Mouse (Mus musculus) embryo, embryonic 11 days (tissue): Measurements from ENCODE around the gene Psme1.

ENCODE experiments used
- DNase-seq: peaks from one replicate; pipeline ENCODE4 v3.0.0-alpha.2; 2015

Gene Psme1

DNA sequence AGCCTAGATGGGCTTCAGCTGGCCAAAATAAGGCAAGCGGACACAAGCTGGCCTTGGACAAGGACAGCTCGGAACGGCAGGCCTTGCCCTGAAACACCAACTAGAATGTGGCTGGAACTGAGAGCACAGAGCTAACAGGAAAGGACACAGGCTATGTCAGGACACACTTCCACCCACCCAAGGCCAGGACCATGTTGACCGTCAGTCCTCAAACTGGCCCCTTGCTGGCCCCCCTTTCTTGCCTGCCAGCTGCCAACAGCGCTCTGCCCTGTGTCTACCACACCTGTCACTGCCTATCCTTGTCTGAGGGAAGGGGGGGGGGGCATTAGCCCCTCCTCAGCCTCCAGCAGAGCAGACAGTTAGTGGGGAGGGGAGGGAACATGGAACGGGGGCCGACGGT lies 2.6 kb upstream of the Psme1 start, which contains the start of gene Fitm1:
TSS of gene Fitm1 (plus strand) at position 316 of the 400 bp plus-strand sequence.
- no peak for DNase-seq

DNA sequence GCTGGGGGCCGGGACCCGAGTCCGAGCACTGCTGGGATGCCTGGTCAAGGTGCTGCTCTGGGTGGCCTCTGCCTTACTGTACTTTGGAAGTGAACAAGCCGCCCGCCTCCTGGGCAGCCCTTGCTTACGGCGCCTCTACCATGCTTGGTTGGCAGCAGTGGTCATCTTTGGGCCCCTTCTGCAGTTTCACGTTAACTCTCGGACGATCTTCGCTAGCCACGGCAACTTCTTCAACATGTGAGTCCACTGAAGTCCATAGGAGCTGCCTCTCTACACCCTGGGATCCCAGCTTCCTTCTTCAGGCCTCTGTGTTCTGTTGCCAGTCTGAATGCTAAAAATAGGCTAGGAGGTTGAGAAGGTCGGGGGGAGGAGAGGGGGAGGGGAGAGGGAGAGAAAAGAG lies 2.2 kb upstream of the Psme1 start:
- DNase-seq = no peak

DNA sequence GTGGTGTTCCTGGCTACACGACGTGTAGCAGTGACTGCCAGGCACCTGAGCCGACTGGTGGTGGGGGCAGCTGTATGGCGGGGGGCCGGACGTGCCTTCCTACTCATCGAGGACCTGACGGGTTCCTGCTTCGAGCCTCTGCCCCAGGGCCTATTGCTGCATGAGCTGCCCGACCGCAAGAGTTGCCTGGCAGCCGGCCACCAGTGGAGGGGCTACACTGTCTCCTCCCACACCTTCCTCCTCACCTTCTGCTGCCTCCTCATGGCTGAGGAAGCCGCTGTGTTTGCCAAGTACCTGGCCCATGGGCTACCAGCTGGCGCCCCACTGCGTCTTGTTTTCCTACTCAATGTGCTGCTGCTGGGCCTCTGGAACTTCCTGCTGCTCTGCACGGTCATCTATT lies 1.5 kb upstream of the Psme1 start:
- no peak for DNase-seq

DNA sequence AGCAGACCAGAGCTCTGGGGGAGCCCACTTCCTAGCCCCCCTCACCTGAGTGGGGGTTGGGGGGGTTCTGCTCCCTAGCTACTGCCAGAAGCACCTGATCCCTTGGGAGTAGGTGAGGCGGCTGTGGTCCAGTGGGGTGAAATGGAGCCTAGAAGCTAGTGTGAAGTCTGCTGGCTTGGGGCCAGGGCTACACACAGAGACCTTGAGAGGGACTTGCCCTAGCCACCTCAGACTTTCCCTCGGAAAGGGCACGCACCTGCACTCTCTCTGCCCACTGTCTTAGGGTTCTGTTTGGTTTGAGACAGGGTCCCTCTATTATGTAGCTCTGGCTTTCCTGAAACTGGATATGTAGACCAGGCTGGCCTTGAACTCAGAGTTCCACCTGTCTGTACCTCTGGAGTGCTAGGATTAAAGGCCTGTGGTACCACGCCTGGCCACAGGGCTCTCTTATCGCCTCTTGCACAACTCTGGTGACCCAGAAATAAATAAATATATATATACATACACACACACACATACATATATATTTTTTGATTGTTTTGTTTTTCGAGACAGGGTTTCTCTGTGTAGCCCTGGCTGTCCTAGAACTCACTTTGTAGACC lies 846 bp downstream of the Psme1 start:
- no peak for DNase-seq

DNA sequence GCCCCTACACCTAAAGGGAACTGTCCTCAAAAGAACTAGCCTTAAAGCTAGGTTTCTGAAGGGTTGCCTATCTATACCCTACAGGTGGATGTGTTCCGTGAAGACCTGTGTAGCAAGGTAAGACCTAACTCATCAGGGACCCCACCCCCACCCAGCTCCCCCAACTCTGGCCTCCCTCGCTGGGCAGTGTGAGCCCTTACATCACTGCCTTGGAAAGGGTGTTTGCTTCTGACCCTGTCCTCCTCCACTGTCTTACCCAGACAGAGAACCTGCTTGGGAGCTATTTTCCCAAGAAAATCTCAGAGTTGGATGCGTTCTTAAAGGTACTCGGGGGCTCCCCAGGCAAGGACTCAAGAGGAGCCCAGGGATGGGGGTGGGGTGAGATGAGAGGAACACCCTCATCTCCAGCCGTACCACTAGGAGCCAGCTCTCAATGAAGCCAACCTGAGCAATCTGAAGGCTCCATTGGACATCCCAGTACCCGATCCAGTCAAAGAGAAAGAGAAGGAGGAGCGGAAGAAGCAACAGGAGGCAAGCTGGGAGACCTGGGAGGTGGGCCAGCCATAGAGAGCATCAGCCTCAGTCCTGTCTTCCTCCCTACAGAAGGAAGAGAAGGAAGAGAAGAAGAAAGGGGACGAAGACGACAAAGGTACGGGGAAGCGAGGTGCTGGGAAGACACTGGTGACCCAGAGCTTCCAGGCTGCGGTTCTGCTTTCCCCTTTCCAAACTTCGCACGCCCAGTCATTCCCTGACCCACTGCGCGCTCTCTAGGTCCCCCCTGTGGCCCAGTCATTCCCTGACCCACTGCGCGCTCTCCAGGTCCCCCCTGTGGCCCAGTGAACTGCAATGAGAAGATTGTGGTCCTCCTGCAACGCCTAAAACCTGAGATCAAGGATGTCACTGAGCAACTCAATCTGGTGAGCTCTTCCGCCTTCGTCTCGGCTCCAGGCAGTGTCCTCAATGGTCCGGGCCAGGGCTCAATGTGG lies 1.9 kb downstream of the Psme1 start:
- no peak for DNase-seq

DNA sequence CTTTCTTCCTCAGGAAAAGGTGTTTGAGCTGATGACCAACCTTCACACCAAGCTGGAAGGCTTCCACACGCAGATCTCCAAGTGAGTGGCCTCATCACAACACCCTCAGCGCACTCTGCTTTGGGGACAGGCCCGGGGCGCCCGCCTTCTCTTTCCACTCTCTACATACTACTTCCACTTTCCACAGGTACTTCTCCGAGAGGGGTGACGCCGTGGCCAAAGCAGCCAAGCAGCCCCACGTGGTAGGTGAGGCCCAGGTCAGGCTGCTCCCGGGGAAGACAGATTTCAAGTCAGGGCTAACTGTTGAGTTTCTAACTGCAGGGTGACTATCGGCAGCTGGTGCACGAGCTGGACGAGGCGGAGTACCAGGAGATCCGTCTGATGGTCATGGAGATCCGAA lies 2.8 kb downstream of the Psme1 start:
- no peak for DNase-seq

DNA sequence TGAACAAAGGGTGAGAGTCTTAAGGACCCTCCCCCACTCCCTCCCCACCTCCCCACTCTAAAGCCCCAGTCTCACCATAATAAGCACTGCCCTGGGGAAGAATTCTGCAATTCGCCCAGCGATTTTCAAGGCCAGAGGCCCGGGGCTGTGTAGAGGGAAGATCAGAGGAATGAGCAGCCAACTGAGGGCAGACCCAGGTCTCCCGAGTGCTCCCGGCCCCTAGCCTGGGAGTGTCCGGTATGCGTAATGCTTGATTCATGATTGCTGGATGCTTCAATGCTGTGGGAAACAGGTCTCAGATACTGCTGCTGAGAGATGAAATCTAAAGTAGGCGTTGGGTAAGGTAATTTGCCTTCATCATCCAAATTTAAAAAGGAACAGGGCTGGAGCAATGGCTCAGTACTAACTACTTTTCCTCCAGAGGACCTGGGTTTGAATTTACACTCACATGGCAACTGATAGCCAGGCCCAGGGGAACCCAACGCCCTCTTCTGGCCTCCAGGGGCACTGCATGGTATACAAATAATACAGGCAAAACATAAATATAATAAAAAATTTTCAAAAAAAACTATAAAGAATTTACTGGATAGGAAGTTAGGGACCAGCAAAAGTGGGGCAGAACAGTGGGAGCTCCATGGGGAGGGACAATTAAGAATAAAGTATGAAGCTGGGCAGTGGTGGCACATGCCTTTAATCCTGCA lies 4.2 kb downstream of the Psme1 start:
- no peak for DNase-seq

DNA sequence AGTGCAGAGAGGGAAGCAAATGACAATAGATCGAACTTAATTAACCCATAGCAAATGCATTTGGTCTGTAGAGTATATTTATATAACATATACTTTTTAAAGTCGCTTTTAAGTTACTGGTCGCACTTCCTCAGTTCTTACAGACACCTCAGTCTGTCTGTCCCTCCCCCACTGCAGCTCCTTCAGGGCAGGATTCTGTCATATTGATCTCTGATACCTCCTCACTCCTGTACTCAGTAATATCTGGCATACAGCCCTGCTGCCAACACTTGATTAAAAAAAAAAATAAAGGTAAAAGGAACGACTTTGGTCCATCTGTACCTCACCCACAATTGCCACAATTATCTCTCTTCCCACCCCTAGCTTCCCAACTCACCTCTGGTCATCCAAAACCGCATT lies 6.4 kb downstream of the Psme1 start:
- no peak for DNase-seq

DNA sequence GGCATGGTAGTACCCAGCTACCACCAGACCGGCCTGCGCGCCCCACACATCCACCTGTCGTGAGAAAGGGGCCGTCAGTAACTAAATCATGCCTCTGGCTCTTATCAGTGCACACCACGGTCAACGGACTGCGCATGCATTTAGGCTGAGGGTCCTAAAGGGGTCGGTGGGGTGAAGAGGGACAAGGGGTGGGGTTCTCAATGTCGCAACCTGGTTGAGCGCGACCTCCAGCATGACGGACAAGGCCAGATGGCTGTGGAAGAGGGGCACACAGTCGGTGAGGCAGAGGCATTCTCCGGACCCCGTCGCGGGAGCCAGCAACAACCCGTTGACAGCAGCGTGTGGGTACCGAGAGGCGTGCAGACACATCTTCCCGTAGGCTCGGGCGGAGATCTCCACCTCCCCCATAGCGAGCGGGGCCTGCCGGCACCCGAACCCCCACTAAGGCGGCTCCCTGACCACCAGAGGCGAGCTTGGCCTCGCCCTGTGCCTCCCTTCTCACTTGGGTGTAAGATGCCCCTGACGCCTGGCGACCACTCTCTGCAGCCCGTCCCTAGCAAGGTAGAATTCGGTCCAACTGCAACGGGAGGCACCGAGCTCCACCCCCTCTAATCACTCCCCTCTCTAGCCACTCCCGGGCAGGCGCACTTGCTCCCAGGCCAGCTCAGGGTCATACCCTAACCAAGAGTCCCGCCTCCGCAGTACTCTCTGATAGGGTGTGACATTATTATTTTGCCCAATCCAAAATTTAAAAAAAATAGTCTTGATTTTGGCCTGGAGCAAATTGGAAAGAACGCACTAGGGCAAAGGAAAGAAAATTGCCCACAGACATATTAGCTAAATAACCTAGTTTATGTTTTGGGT lies 7.0 kb downstream of the Psme1 start, which contains the start of gene Emc9:
TSS of gene Emc9 (minus strand) at position 601 of the 864 bp plus-strand sequence.
- DNase-seq = peak; percentile 79

DNA sequence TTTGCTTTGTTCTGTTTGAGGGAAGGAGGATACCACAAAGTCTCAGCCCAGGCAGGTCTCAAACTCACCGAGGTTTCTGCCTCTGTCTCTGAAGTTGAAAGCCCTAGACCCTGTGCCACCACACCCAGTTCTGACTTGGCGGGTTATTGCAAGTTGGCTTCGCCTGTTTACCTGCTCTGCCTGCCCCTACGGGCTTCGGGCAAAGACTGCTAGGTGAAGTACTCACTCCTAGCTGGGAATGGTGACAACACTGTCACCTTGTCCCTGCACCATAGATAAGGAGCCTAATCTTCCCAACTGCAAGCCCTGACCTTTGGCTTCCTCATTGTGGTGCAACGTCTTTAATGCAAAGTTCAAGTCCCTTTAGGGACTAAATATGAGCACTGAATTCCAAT lies 7.6 kb downstream of the Psme1 start:
- DNase-seq = no peak

DNA sequence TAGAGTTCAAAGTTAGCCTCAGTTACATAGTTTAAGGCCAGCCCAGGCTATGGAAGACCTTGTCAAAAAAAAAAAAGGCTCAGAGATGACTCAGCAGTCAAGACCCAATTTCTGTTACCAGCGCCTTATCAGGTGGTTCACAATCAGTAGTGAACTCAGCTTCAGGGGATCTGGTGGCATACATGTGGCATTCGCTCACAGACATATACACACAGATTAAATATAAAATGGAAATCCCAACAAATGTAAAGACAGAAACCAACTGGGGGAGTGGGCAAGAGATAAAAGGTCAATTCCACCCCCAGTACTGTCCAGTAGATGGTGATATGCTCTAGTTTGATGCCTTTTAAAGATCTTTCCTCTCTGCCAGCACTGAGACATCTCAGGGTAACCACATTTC lies 8.2 kb downstream of the Psme1 start:
- DNase-seq = no peak

DNA sequence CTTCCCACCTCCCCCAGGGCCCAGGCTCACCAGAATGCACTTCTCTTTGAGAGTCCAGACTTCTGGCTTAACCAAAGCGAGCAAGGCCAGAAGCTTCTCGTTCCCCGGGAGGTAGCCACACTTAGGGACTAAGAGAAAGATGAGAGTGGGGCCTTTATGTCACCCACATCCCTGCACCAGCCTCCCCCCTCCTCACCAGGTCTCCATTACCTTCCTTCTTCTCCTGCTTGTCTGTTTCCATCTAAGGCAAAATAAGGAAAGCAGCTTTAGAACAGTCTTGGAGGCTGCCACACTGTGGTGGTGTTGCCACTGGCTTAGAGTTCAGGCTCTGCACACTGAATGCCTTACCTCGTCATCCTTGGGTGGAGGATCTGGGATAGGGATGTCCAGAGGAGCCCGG lies 11.3 kb downstream of the Psme1 start:
- no peak for DNase-seq

DNA sequence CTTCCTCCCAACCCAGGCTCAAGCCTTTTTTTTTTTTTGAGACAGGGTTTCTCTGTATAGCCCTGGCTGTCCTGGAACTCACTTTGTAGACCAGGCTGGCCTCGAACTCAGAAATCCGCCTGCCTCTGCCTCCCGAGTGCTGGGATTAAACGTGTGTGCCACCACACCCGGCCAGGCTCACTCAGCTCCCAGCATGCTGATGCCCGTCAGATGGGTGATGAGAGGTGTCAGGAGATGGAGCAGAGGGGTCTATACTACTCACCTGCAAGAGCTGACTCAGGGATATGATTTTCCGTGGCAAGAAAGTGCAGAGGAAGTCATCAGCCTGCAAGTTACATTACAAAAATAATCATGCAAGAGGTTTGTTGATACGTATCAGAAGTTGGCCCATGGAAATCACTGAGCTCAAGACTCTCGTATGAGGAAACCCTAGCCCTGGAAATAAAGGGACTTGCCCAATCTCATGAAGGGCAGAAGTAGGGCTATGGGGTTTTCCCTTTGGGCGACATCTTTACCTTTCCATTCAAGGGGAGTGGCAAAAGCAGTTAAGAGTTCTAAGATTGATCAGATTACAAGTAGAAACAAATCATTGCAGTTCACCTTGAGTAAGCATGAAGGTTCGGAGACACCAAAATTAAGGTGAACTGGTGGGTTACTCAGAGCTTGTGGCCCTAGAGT lies 12.0 kb downstream of the Psme1 start:
- no peak for DNase-seq

DNA sequence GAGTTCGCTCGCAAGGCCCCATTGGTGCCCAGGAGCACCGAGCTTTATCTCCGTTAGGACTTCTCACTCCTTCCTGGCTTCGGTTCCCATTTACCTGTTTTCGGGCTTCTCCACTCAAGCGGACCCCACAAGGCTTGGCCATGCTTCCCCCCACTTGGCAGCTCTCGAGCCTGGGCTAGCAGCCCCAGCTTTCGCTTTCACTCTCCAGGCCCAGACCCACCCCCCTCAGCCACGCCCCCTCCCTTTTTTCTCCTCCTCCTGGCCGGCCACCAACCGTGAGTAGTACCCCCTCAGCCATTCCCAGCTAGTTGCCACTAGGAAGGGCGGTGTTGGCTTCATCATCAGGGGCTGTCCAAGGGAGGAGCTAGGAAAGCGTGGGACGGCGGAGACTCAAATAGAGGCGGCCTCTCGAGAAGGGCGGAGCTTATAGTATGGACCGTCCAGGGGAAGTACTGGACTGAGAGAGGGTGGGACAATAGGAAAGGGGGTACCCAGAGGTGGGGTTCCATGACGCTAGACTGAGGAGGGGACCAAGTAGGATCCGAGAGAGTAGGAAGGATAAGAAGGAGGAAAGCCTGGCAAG lies 12.9 kb downstream of the Psme1 start, which contains the start of gene Psme2:
TSS of gene Psme2 (minus strand) at position 366 of the 583 bp plus-strand sequence.
- DNase-seq = peak; percentile 97

DNA sequence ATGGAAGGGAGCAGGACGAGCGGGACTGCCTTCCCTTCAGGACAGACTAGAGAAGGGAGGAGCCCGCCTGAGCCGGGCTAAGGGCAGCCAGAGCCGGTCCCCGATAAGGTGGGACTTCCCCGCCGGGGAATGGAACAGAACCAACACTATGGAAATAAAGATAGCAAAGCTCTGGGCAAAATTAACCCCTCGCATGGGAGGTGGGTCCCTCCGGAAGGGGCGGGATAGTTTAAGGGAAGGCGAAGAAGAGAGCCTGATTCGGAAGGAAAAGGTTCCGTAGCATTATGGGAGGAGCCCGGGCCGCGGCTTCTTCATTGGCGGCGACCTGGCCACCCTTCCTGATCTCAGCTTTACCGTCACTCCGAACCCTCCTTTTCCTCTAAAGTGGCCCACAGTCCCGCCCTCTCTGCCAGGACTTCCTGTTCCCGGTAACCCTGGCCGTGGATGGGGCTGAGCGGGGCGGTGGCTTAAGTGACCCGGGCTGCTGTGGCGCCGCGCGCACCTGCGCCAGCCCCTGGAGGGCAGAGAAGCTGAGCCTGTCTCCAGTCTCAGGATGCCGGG lies 13.5 kb downstream of the Psme1 start, which contains the start of gene Rnf31:
TSS of gene Rnf31 (plus strand) at position 378 of the 561 bp plus-strand sequence.
- peak; percentile 94 for DNase-seq

DNA sequence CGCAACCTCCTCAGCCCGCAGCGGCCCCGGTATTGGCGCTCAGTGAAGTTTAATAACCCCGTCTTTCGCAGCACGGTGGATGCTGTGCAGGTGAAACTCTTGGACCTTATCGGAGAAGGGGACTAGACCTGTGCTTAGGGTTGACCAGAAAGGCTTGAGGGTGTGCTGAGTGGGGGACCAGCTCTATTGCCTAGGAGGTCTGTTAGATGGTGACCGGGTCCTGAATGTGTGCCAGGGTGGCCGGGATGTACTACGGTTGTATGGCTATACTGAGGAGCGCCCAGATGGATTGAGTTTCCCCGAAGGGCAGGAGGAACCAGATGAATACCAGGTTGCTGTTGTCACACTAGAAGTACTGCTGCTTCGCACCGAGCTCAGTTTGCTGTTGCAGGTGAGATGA lies 14.3 kb downstream of the Psme1 start:
- no peak for DNase-seq

DNA sequence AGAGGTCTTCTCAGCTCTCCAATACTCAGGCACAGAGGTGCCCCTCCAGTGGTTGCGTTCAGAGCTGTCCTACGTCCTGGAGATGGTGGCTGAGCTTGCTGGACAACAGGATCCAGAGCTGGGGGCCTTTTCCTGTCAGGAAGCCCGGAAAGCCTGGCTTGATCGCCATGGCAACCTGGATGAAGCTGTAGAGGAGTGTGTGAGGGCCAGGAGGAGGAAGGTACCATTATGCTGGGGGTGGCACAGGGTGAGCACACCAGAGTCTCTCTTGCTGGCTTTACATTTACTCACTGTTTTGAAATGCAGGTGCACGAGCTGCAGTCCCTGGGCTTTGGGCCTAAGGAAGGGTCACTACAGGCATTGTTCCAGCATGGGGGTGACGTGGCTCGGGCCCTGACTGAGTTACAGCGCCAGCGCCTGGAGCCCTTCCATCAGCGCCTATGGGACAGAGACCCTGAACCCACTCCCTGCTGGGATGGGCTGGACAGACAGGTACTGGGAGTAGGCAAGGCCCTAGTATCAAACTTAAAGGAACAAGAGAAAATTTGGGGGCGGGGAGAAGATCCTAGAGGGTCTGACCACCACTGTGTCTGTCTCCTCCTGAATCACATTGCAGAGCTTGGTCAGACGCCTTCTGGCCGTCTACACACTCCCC lies 18.2 kb downstream of the Psme1 start:
- no peak for DNase-seq

DNA sequence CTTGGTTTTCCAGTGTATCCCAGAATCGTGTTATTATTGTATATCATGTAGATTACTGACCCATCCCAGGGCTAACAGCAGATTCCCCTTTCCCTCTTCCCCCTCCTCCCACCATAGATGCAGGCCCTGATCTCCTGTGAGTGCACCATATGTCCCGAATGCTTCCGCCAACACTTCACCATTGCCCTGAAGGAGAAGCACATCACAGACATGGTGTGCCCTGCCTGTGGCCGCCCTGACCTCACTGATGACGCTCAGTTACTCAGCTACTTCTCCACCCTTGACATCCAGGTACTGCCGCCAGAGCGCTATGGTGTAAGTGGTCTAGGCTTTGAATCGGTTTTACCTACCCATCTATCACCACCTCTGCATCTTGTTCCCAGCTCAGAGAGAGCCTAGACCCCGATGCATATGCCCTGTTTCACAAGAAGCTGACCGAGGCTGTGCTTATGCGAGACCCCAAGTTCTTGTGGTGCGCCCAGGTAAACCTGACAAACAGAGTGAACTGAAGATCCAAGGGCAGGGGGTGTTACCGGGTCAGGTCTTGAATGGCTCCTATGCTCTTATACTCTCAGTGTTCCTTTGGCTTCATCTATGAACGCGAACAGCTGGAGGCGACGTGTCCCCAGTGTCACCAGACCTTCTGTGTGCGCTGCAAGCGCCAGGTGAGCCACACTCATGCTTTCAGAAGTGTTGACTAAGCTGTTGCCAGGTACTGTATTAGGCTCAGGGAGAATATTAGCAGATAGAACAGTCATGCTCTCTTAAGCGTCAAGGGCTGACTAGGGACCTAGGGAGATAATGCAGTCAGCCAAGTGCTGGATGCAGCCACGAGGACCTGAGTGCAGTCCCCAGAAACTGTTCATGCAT lies 20.8 kb downstream of the Psme1 start:
- DNase-seq = no peak

DNA sequence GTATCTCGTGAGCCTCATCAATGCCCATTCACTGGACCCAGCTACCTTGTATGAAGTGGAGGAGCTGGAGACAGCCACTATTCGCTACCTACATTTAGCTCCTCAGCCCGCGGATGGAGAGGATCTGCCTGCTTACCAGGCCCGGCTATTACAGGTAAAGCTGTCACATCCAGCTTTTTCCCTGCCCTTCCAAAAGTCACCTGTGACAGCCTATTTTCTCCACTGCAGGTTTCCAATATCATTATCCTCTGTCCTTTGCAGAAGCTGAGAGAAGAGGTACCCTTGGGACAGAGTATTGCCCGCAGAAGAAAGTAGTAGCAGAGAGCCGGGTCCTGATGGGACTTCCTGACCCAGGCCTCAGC lies 25.3 kb downstream of the Psme1 start, which contains the start of gene Irf9:
TSS of gene Irf9 (plus strand) at position 301 of the 362 bp plus-strand sequence.
- DNase-seq = no peak
